Mouse (Mus musculus) myocyte (in vitro differentiated cells): ENCODE results near the gene Recql.

Experiments used
- CEBPB ChIP-seq: IDR thresholded peaks from 2 replicates; pipeline ENCODE4 v1.6.1; 2011; ENCODE audit warnings: mild to moderate bottlenecking, moderate library complexity; ENCODE audit not compliant: poor library complexity, insufficient read depth, severe bottlenecking
- E2F4 ChIP-seq: IDR thresholded peaks from one replicate; pipeline ENCODE4 v1.6.1; 2011; ENCODE audit warnings: mild to moderate bottlenecking, control low read depth, moderate library complexity; ENCODE audit not compliant: insufficient read depth
- MAX ChIP-seq: IDR thresholded peaks from one replicate; pipeline ENCODE4 v1.6.1; 2011; ENCODE audit warnings: low read depth, mild to moderate bottlenecking, control low read depth
- MYOD1 ChIP-seq, 3 experiments: IDR thresholded peaks; one replicate each; pipeline ENCODE4 v1.6.1; 2011; ENCODE audit warnings: control low read depth in 2 of 3, low read depth in 2 of 3, mild to moderate bottlenecking in 2 of 3, moderate library complexity in 1 of 3; ENCODE audit not compliant: insufficient read length in 2 of 3, control insufficient read depth in 1 of 3
- MYOG ChIP-seq, 3 experiments: IDR thresholded peaks; one replicate each; pipeline ENCODE4 v1.6.1; 2011; ENCODE audit warnings: control low read depth in 2 of 3, low read depth in 2 of 3, mild to moderate bottlenecking in 2 of 3; ENCODE audit not compliant: insufficient read length in 2 of 3, control insufficient read depth in 1 of 3, insufficient read depth in 1 of 3
- POLR2A ChIP-seq: IDR thresholded peaks from one replicate; pipeline ENCODE4 v1.6.1; 2011; ENCODE audit warnings: low read depth, mild to moderate bottlenecking, control low read depth, moderate library complexity; ENCODE audit not compliant: insufficient read length
- TCF12 ChIP-seq: IDR thresholded peaks from one replicate; pipeline ENCODE4 v1.6.1; 2011; ENCODE audit warnings: mild to moderate bottlenecking, control low read depth; ENCODE audit not compliant: poor library complexity, insufficient read depth, severe bottlenecking
- TCF3 ChIP-seq: IDR thresholded peaks from one replicate; pipeline ENCODE4 v1.6.1; 2011; ENCODE audit warnings: low read depth, control low read depth; ENCODE audit not compliant: insufficient read length

DNA sequence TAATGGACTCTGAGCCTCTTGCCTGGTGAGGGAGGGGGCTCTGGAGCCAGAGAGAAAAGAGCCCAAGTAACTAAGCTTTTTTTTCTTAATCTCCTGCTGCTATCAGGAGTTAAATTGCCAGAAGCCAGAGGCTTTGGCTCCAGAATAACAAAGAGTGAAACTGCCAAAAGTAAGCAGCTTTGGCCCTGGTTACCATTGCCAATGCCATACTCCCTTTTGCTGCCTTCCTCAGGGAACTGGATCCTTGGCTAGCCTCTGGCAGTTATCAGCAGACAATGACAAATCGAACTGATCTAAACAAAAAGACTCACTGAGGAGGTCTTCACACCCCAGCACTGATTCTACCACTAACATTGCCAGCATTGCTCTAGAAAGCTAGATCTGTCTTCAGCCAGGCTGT lies 24.3 kb upstream of the Recql start:
- TF ChIP-seq TCF12 (no peak), POLR2A (no peak), E2F4 (no peak), MYOD1 (IDR thresholded peaks at IDR 0.05; ENCODE audit: control insufficient read depth in 1 of 3, insufficient read length in 2 of 3, low read depth in 2 of 3) (no peak), MAX (no peak), CEBPB (no peak), TCF3 (no peak), MYOG (IDR thresholded peaks at IDR 0.05; ENCODE audit: control insufficient read depth in 1 of 3, insufficient read depth in 1 of 3, insufficient read length in 2 of 3, low read depth in 2 of 3) (no peak)
